Mouse (Mus musculus): Measurements from ENCODE around the gene Il4. TPM values are rescaled to one million over a fixed set of nuclear protein-coding genes. Genes with fewer than 3 reads are reported as not detected.

The Il4 gene
- polyA plus RNA-seq (2014; fragmentation: Nextera tagmentation; extraction: Ambion mirVana): 2.3 and 2.8 TPM in 2 replicates

DNA sequence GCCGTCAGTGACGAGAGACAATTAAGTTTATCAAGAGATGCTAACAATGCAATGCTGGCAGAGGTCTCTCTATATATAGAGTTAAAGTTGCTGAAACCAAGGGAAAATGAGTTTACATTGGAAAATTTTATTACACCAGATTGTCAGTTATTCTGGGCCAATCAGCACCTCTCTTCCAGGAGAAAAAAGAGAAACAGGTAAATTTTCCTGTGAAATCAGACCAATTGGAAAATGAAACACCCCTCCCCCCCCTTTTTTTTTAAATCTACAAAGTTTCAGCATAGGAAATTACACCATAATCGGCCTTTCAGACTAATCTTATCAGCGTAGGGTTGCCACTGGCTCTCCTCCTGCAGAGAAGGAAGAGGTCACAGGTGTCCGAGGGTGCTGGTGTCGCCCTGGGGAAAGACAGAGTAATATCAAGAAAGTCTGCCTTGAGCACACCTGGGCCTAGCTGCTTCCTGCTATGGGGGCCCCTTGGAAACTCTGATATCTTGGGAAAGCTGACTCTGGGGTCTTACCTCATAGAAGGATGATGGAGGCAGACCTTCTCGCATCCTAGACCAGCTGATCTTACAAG lies at the start of gene Il4:
TSS of gene Il4 (minus strand) at position 51 of the 580 bp plus-strand sequence.
- WGBS: 86% methylated on average over 7 of the region's 7 CpGs
- ATAC-seq (ENCODE audit: low FRiP score) (no peak), DNase-seq (ENCODE audit: low spot score) (no peak)
- Histone ChIP-seq H3K9ac (ENCODE audit: low read depth, low read length) (no peak within 1 kb of the TSS), H3K4me2 (replicated peaks; ENCODE audit: low read depth, low read length) (no peak within 1 kb of the TSS), H3K9me3 (ENCODE audit: control insufficient read depth, low read length) (no peaks in the 10 kb centered on the region), H3K4me3 (ENCODE audit: low read depth, low read length) (no peak within 1 kb of the TSS), H3K27ac (ENCODE audit: low read depth, low read length) (no peak within 1 kb of the TSS), H3K4me1 (replicated peaks; ENCODE audit: control insufficient read depth, insufficient read depth, low read length) (no peaks in the 10 kb centered on the region), H3K36me3 (ENCODE audit: control insufficient read depth, insufficient read depth, low read length) (no peaks in the 10 kb centered on the region), H3K27me3 (ENCODE audit: control insufficient read depth, insufficient read depth, low read length) (no peaks in the 10 kb centered on the region)

DNA sequence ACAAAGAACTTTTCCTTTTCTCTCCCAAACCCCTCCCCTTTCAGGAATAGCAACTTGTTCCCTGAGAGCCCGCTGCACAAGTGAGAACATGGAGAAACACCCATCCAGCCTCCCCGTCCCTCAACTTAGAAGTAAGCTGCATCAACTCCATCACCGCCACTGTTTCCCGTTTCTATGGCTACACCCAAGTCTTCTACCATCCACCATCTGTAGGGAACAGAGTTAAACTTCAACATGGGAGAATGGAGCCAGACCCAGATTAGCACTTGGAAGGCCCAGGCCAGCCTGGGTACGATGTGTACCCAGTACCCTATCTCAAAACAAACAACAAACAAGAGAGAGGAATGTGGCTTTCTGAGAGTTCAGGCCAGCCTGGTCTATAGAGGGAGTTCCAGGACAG lies 45.6 kb upstream of the Il4 start:
- ATAC-seq (ENCODE audit: low FRiP score) (no peak), DNase-seq (ENCODE audit: low spot score) (no peak)
- Histone ChIP-seq H3K4me2 (replicated peaks; ENCODE audit: low read depth, low read length) (no peak overlapping the region), H3K4me3 (ENCODE audit: low read depth, low read length) (no peak overlapping the region), H3K9me3 (ENCODE audit: control insufficient read depth, low read length) (no peaks in the 10 kb centered on the region), H3K9ac (ENCODE audit: low read depth, low read length) (no peak overlapping the region), H3K4me1 (replicated peaks; ENCODE audit: control insufficient read depth, insufficient read depth, low read length) (no peaks in the 10 kb centered on the region), H3K36me3 (ENCODE audit: control insufficient read depth, insufficient read depth, low read length) (0 out of 2 replicates have a peak, but pooled peaks cover 4% of the 10 kb centered on the region), H3K27me3 (ENCODE audit: control insufficient read depth, insufficient read depth, low read length) (no peaks in the 10 kb centered on the region), H3K27ac (ENCODE audit: low read depth, low read length) (no peak overlapping the region)
- WGBS: 88% methylated on average over 5 of the region's 5 CpGs

DNA sequence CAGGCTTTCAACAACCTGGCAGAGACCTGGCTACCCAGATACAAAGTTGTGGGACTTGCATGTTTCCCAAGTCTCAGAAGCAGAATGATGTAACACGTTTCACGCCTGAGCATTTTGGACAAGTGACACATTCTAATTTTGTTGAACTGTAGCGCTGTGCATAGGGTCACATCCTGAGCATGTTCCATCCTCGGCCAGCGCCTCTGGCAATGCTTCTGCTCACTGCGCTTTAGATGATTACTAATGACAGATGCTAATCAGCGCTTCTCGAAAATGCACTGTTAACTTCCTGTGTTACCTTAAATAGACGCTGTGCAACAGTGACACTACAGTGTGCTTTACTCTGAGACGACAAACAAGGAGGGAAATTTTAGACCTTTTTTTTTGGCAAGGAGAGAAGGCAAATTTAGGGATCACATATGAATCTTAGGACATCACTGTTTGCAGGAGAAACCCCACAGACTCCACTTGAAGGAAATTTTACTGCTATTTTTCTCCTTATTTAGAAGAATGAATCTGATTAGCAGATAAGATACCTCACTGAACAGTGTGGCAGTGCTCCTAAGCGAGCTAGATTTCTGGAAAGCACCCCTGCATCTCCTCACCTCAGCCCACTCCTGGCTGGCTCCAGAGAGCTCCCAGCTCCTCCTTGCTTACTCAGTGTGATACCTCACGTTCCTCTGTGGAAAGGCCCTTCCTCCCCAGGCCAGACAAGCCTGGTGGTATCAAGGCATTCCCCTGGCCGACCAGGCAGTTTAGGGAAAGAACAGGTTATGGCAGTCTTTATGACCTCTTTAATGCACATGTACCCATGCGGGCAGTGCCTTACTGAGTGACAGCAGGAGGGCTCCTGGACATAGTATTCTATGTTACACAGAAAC lies 44.6 kb upstream of the Il4 start:
- H3K9me3 ChIP-seq (ENCODE audit: control insufficient read depth, low read length): no peaks in the 10 kb centered on the region
- no peak overlapping the region for H3K27ac ChIP-seq (ENCODE audit: low read depth, low read length)
- H3K9ac ChIP-seq (ENCODE audit: low read depth, low read length): no peak overlapping the region
- H3K4me1 ChIP-seq (replicated peaks; ENCODE audit: control insufficient read depth, insufficient read depth, low read length): no peaks in the 10 kb centered on the region
- no peaks in the 10 kb centered on the region for H3K27me3 ChIP-seq (ENCODE audit: control insufficient read depth, insufficient read depth, low read length)
- DNase-seq (ENCODE audit: low spot score) (no peak), ATAC-seq (ENCODE audit: low FRiP score) (no peak)
- no peak overlapping the region for H3K4me2 ChIP-seq (replicated peaks; ENCODE audit: low read depth, low read length)
- H3K36me3 ChIP-seq (ENCODE audit: control insufficient read depth, insufficient read depth, low read length): 0 out of 2 replicates have a peak, but pooled peaks cover 4% of the 10 kb centered on the region
- H3K4me3 ChIP-seq (ENCODE audit: low read depth, low read length): no peak overlapping the region
- WGBS: 87% methylated on average over 14 of the region's 14 CpGs

DNA sequence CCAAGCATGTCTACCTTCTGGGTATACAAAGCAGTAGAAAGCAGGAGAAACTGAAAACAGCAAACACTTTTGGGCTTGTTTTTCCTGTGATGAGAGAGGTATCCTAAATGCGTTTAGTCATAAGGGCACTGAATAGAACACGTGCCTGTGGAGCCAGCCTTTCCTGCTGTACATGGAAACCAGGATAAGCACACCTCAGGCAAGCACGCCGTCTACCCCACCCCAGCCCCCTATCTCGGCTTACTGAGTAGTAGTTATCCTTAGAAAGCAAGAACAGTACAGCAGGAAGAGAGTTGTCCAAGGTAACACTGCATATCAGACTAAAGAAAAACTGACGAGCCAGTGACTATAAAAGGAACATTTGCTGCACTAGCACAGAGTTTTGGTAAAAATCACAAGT lies 39.4 kb upstream of the Il4 start:
- H3K27ac ChIP-seq (ENCODE audit: low read depth, low read length): no peak overlapping the region
- WGBS: 88% methylated on average over 6 of the region's 6 CpGs
- no peak for ATAC-seq (ENCODE audit: low FRiP score)

DNA sequence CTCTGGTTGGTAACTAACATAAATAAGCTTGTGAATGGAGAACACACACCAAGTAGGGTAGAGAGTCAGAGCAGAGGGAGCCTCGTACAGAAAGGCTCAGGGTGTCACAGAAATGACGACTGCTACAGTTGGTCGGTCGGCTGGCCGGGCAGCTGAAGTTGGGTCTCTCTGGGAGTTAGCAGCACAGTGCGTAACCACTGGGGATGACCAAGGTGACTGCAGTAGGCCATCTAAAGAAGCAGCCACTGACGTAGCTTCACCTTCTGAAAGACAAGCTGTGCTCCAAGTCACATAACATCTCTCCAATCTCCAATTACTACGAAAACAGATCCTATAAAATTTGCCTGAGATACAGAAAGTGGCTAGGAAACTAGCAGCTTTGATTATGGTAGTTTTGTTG lies 38.9 kb upstream of the Il4 start:
- Histone ChIP-seq H3K4me2 (replicated peaks; ENCODE audit: low read depth, low read length) (no peak overlapping the region), H3K9me3 (ENCODE audit: control insufficient read depth, low read length) (no peaks in the 10 kb centered on the region), H3K27ac (ENCODE audit: low read depth, low read length) (no peak overlapping the region), H3K4me3 (ENCODE audit: low read depth, low read length) (no peak overlapping the region), H3K4me1 (replicated peaks; ENCODE audit: control insufficient read depth, insufficient read depth, low read length) (no peaks in the 10 kb centered on the region), H3K36me3 (ENCODE audit: control insufficient read depth, insufficient read depth, low read length) (no peaks in the 10 kb centered on the region), H3K27me3 (ENCODE audit: control insufficient read depth, insufficient read depth, low read length) (no peaks in the 10 kb centered on the region), H3K9ac (ENCODE audit: low read depth, low read length) (no peak overlapping the region)
- DNase-seq (ENCODE audit: low spot score): no peak
- ATAC-seq (ENCODE audit: low FRiP score): no peak
- WGBS: 92% methylated on average over 8 of the region's 8 CpGs

More for the DNA sequence above, 39.4 kb upstream of the Il4 start:
- H3K9ac ChIP-seq (ENCODE audit: low read depth, low read length): no peak overlapping the region
- H3K27me3 ChIP-seq (ENCODE audit: control insufficient read depth, insufficient read depth, low read length): no peaks in the 10 kb centered on the region
- H3K9me3 ChIP-seq (ENCODE audit: control insufficient read depth, low read length): no peaks in the 10 kb centered on the region
- H3K4me3 ChIP-seq (ENCODE audit: low read depth, low read length): no peak overlapping the region
- no peaks in the 10 kb centered on the region for H3K36me3 ChIP-seq (ENCODE audit: control insufficient read depth, insufficient read depth, low read length)
- DNase-seq (ENCODE audit: low spot score): no peak
- H3K4me1 ChIP-seq (replicated peaks; ENCODE audit: control insufficient read depth, insufficient read depth, low read length): no peaks in the 10 kb centered on the region
- H3K4me2 ChIP-seq (replicated peaks; ENCODE audit: low read depth, low read length): no peak overlapping the region

DNA sequence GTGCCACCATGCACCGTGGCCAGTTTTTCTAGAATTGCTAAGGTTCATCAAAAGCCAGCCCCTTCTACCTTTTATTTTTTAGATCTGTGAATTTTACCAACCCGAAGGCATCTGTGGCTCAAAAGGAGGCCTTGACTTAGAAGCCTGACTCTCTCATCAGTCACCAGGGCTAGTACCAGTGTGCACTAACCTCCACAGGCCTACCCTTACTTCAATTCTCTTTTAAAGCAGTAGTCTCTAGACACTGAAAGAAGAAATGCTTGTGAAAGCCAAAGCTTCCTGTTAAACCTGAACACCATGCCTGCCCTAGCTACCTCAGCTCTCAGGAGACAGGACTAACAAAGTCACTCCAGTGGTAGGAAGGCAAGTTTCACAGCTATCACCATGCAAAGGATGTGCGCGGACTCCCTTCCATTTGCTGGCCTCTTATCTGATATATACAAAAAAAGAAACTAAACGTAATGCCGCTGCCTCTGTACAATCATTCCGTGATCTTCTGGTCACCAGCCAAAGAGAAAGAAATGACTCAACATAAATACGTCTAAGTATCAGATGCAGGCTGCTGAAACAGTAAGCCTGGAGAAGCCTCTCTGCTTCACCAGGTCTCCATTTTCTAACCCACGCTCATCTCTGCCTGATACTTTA lies 38.2 kb upstream of the Il4 start:
- Histone ChIP-seq H3K4me2 (replicated peaks; ENCODE audit: low read depth, low read length) (no peak overlapping the region), H3K9me3 (ENCODE audit: control insufficient read depth, low read length) (no peaks in the 10 kb centered on the region), H3K4me1 (replicated peaks; ENCODE audit: control insufficient read depth, insufficient read depth, low read length) (no peaks in the 10 kb centered on the region), H3K4me3 (ENCODE audit: low read depth, low read length) (no peak overlapping the region), H3K36me3 (ENCODE audit: control insufficient read depth, insufficient read depth, low read length) (no peaks in the 10 kb centered on the region), H3K27ac (ENCODE audit: low read depth, low read length) (no peak overlapping the region), H3K27me3 (ENCODE audit: control insufficient read depth, insufficient read depth, low read length) (no peaks in the 10 kb centered on the region), H3K9ac (ENCODE audit: low read depth, low read length) (no peak overlapping the region)
- whole genome bisulfite sequencing: 94% methylated on average over 9 of the region's 9 CpGs
- no peak for ATAC-seq (ENCODE audit: low FRiP score)
- no peak for DNase-seq (ENCODE audit: low spot score)

DNA sequence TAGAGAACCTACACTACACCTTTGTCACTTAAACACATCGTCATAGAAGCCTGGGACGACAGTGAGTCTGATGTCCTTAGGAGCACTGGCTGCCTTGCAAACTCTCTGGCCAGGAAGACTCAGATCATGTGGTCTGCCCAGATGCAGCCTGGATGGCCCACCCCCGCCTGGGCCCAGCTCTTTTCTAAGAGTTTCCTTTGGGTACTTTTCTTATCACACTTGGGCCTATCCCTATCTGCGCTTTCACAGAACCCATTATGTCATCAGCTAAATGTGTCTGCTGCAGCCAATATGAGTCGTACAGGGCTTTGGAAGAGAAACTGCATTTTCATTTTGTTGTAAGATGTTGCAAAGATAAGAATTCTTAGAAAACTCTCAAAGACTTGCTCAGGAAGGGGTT lies 36.6 kb upstream of the Il4 start:
- Histone ChIP-seq H3K9ac (ENCODE audit: low read depth, low read length) (no peak overlapping the region), H3K4me3 (ENCODE audit: low read depth, low read length) (no peak overlapping the region), H3K36me3 (ENCODE audit: control insufficient read depth, insufficient read depth, low read length) (0 out of 2 replicates have a peak, but pooled peaks cover 2% of the 10 kb centered on the region), H3K4me1 (replicated peaks; ENCODE audit: control insufficient read depth, insufficient read depth, low read length) (no peaks in the 10 kb centered on the region), H3K4me2 (replicated peaks; ENCODE audit: low read depth, low read length) (no peak overlapping the region), H3K27ac (ENCODE audit: low read depth, low read length) (no peak overlapping the region), H3K27me3 (ENCODE audit: control insufficient read depth, insufficient read depth, low read length) (no peaks in the 10 kb centered on the region), H3K9me3 (ENCODE audit: control insufficient read depth, low read length) (no peaks in the 10 kb centered on the region)
- no peak for DNase-seq (ENCODE audit: low spot score)
- 92% methylated on average over 5 of the region's 5 CpGs for WGBS
- ATAC-seq (ENCODE audit: low FRiP score): no peak

DNA sequence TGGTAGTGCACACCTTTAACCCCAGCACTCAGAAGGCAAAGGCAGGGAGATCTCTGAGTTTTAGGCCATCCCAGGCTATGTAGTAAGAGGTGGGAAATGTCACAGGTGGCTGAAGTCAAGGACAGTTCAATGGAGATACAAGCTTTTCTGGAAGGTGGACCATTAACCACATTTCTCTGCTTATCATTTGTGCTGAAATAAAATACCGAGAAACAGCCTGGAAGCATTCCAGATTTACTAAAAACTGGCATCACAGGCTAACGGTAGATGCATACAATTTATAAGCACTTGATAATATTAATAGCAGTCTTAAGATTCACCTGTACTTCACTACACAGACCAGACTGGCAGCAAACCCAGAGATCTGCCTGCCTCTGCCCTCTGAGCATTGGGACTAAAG lies 34.0 kb upstream of the Il4 start:
- Histone ChIP-seq H3K27ac (ENCODE audit: low read depth, low read length) (no peak overlapping the region), H3K4me2 (replicated peaks; ENCODE audit: low read depth, low read length) (no peak overlapping the region), H3K4me1 (replicated peaks; ENCODE audit: control insufficient read depth, insufficient read depth, low read length) (no peaks in the 10 kb centered on the region), H3K9me3 (ENCODE audit: control insufficient read depth, low read length) (no peaks in the 10 kb centered on the region), H3K36me3 (ENCODE audit: control insufficient read depth, insufficient read depth, low read length) (0 out of 2 replicates have a peak, but pooled peaks cover 2% of the 10 kb centered on the region), H3K27me3 (ENCODE audit: control insufficient read depth, insufficient read depth, low read length) (no peaks in the 10 kb centered on the region), H3K9ac (ENCODE audit: low read depth, low read length) (no peak overlapping the region), H3K4me3 (ENCODE audit: low read depth, low read length) (no peak overlapping the region)
- no peak for ATAC-seq (ENCODE audit: low FRiP score)
- DNase-seq (ENCODE audit: low spot score): no peak
- 100% methylated on average over 2 of the region's 2 CpGs for WGBS
